Mouse (Mus musculus) ES-E14 (cell line): Measurements from ENCODE around the gene Skida1.

ENCODE experiments used
- HCFC1 ChIP-seq: IDR thresholded peaks from 2 replicates; pipeline ENCODE4 v1.6.1; 2012; ENCODE audit warnings: low read length, inconsistent platforms, borderline replicate concordance; ENCODE audit not compliant: insufficient read depth
- ZC3H11A ChIP-seq: IDR thresholded peaks from 2 replicates; pipeline ENCODE4 v1.6.1; 2012; ENCODE audit warnings: low read depth, mild to moderate bottlenecking, inconsistent platforms, low read length, borderline replicate concordance

DNA sequence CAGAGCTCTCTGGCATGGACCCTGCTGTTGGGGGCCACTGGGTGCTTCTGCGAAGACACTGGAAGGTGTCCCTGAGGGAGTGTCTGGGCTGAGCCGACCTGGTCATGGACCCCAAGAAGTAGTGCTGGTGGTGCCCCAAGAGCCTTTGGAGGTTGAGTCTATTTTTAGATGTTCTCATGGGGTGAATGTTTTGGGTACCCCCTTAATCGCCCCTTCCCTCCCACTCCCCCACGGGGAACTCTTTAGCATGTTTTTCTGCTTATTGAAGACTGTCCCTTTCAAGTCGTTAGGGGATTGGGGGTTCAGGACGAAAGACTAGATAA is 16.8 kb upstream of the Skida1 start:
- TF ChIP-seq ZC3H11A (no peak), HCFC1 (no peak)
